14 mouse cellular contexts compared by ENCODE assay signal in the genomic region with DNA sequence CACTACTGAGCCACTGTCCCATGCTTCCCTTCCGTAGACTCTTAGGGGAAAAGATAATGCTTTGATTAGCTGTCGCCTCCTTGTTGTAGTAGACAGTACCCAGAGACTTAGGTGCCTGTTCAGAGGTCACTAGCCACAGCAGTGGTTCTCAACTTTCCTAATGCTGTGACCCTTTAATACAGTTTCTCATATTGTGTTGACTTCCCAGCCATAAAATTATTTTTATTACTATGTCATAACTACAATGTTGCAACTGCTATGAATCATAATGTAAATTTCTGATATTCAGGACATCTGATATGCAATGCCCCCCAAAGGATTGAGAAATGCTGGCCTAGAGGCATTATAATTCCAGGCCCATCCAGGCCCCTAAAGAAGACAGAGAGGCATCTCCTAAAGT.
"Had no signal": no experiment of that assay in that cellular context is flagged by ENCODE, and none has a peak within 500 bp of the region (broad histone marks: within the 10 kb centered on the region; RNA-seq: fewer than 3 reads in every experiment).

No protein-coding gene starts in this region.

- H3K9ac ChIP-seq: kidney, embryonic 15.5 days; liver, embryonic 13.5 days; lung, embryonic 14.5 days; midbrain, embryonic 12.5 days; midbrain, embryonic 15.5 days; stomach, embryonic 15.5 days had no signal

- H3K27me3 ChIP-seq: kidney, embryonic 15.5 days; liver, embryonic 13.5 days; midbrain, embryonic 12.5 days; midbrain, embryonic 15.5 days; stomach, embryonic 15.5 days had no signal

- H3K4me3 ChIP-seq: kidney, embryonic 15.5 days; left cerebral cortex, adult 2 months; liver, embryonic 13.5 days; midbrain, embryonic 12.5 days; midbrain, embryonic 15.5 days; stomach, embryonic 15.5 days had no signal

- H3K36me3 ChIP-seq: kidney, embryonic 15.5 days; liver, embryonic 13.5 days; midbrain, embryonic 12.5 days; midbrain, embryonic 15.5 days; stomach, embryonic 15.5 days had no signal

- DNase-seq: kidney, adult 8-10 months; kidney, postnatal 10 days; layer of hippocampus, postnatal 36 days; liver, embryonic 13.5 days; lung, embryonic 14.5 days; right cerebral cortex, postnatal 4 days; thymus, postnatal 25 days had no signal

- H3K4me2 ChIP-seq: kidney, embryonic 15.5 days; liver, embryonic 13.5 days; lung, embryonic 14.5 days; midbrain, embryonic 12.5 days; midbrain, embryonic 15.5 days; stomach, embryonic 15.5 days had no signal

- H3K27ac ChIP-seq: left cerebral cortex, adult 2 months; liver, embryonic 13.5 days; macrophage; midbrain, embryonic 12.5 days; midbrain, embryonic 15.5 days; stomach, embryonic 15.5 days had no signal

- H3K9me3 ChIP-seq: kidney, embryonic 15.5 days; liver, embryonic 13.5 days; midbrain, embryonic 12.5 days; midbrain, embryonic 15.5 days; stomach, embryonic 15.5 days had no signal

- ATAC-seq: lung, postnatal 0 days; midbrain, embryonic 15.5 days had no signal
